Mouse (Mus musculus) thymus, postnatal 25 days (tissue): Measurements from ENCODE around the gene Rcsd1.

ENCODE experiments used
- DNase-seq: peaks from one replicate; pipeline ENCODE4 v3.0.0; 2022

The Rcsd1 gene

GRCm38 (mm10) chr1:165709629-165710256 is at the start of gene Rcsd1:
Rcsd1 (minus strand) TSS chr1:165709757.
- DNase-seq: peak; percentile 85

GRCm38 (mm10) chr1:165755194-165755593 is 45.6 kb upstream of the Rcsd1 start:
- DNase-seq: no peak

- DNase-seq: no peak
Observed at GRCm38 (mm10) chr1:165754205-165754604, 44.6 kb upstream of the Rcsd1 start.

GRCm38 (mm10) chr1:165751838-165752237 is 42.3 kb upstream of the Rcsd1 start:
- no peak for DNase-seq

GRCm38 (mm10) chr1:165751142-165751541 is 41.6 kb upstream of the Rcsd1 start:
- no peak for DNase-seq

- DNase-seq: no peak
Observed at GRCm38 (mm10) chr1:165748053-165748452, 38.5 kb upstream of the Rcsd1 start.

GRCm38 (mm10) chr1:165741989-165742388 is 32.4 kb upstream of the Rcsd1 start:
- DNase-seq: no peak

GRCm38 (mm10) chr1:165738985-165739384 is 29.4 kb upstream of the Rcsd1 start:
- no peak for DNase-seq

GRCm38 (mm10) chr1:165737867-165738266 is 28.3 kb upstream of the Rcsd1 start:
- no peak for DNase-seq

- DNase-seq: no peak
Observed at GRCm38 (mm10) chr1:165737451-165737850, 27.9 kb upstream of the Rcsd1 start.

- peak; percentile 89 for DNase-seq
Observed at GRCm38 (mm10) chr1:165735826-165736818, 26.6 kb upstream of the Rcsd1 start.

- no peak for DNase-seq
Observed at GRCm38 (mm10) chr1:165734840-165735239, 25.3 kb upstream of the Rcsd1 start.

GRCm38 (mm10) chr1:165731553-165731952 is 22.0 kb upstream of the Rcsd1 start:
- DNase-seq: no peak

GRCm38 (mm10) chr1:165730129-165730528 is 20.6 kb upstream of the Rcsd1 start:
- peak; percentile 66 for DNase-seq

- DNase-seq: no peak
Observed at GRCm38 (mm10) chr1:165728057-165728639, 18.6 kb upstream of the Rcsd1 start.

GRCm38 (mm10) chr1:165726986-165727385 is 17.4 kb upstream of the Rcsd1 start:
- DNase-seq: no peak

GRCm38 (mm10) chr1:165725039-165725644 is 15.6 kb upstream of the Rcsd1 start:
- no peak for DNase-seq

- DNase-seq: no peak
Observed at GRCm38 (mm10) chr1:165724219-165725033, 14.9 kb upstream of the Rcsd1 start.

- no peak for DNase-seq
Observed at GRCm38 (mm10) chr1:165722531-165723123, 13.1 kb upstream of the Rcsd1 start.

GRCm38 (mm10) chr1:165718543-165719105 is 9.1 kb upstream of the Rcsd1 start:
- DNase-seq: peak; percentile 52
